Mouse (Mus musculus): ENCODE data around the gene Sash1.

GRCm38 (mm10) chr10:8770931-8771653, 114.8 kb downstream of the Sash1 start:
- TF ChIP-seq CTCF (IDR thresholded peaks at IDR 0.05; ENCODE audit: low read depth, low read length) (no peak), POLR2A (IDR thresholded peaks at IDR 0.05; ENCODE audit: borderline replicate concordance, low read depth, low read length) (no peak)

Data from bone marrow macrophage, adult 2 months (primary cell).